Mouse (Mus musculus): ENCODE data around the gene Gtf2h1. TPM values are rescaled to one million over a fixed set of nuclear protein-coding genes. Genes with fewer than 3 reads are reported as not detected.
"Not testable (repeated sequence)": the region's sequence is repeated elsewhere in the genome, so short reads cannot be mapped to it uniquely, and the experiment has no call there.

The Gtf2h1 gene
- total RNA-seq, 2 experiments from 2014 or later: 18.2 to 19.0 TPM

DNA sequence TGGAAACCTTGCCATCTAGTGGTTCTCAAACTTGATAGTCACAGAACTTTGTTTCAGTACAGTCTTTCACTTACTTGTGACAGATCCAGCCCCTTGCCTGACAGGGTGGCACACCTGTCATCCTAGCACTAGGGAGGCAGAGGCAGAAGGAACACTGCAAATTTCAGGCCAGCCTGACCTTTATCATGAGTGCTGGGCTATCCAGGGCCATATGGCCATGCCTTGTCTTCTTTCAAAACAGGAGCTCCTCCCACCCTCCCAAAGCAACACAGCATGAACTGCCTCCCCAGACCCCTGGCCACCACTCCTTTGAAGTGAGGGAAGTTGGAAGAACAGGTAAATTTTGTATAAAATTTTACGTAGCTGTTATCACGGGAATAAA is 31.9 kb downstream of the Gtf2h1 start:
- intact Hi-C loops (cut with DNase I): no loop called here
- no peak for DNase-seq

- intact Hi-C loops (cut with DNase I): no loop called here
- no peak for DNase-seq
Measured at GRCm38 (mm10) chr7:46829911-46830310, 34.0 kb downstream of the Gtf2h1 start.

DNA sequence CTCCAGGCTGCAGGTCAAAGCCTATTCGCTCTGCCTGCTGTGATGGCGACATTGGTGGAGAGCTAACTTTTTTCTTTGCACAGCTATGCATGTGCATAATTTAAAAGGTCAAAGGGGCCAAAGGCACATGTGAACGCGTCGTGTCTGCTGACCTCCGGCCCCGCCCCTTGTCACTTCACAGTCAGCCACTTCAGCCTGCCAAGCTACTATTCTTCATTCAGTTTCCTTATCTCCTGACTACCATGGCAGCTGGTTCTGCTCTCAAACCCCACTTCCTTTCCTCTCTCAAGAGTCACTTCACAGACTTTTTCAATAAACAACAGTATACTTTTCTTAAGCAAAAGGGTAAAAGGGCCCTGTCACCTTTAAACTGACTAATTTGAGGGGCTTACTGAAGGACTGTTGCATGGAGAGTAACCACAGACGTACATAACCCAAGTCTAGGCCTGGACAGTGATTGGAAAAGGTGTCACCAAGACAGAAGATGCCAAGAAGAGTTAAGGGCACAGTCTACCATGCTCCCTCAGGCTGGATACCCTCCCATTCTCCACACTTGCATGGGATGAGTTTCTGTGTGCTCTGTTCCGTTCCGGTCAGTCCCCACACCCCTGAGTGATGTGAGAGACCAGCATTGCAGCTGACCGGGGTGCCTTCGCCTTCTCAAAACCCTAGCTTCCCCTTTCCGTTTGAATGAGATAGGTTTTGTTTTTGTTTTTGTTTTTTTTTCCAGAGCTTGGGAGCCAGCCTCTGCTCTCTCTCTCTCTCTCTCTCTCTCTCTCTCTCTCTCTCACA is 35.1 kb downstream of the Gtf2h1 start:
- DNase-seq: peak in 1 of 2 experiments; percentile 27
- intact Hi-C loops (cut with DNase I): no loop called here

DNA sequence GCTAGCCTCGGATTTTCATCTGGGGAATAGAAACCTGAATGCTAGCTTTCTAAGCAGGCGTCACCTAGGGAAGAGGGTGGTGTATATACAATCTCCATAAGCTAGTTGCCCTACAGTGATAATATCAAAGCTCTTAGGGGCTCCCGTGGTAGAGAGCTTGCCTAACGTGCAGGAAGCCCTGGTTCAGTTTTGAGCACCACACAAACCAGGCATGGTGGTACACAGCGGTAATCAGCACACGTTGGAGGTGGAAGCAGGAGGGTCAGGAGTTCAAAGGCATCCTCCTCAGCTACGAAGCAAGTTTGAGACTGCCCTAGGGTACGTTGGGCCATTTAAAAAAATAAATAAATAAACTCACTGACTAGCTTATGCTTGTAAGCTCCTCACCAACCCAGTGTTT is 35.8 kb downstream of the Gtf2h1 start:
- no peak for DNase-seq
- intact Hi-C loops (cut with DNase I): no loop called here

DNA sequence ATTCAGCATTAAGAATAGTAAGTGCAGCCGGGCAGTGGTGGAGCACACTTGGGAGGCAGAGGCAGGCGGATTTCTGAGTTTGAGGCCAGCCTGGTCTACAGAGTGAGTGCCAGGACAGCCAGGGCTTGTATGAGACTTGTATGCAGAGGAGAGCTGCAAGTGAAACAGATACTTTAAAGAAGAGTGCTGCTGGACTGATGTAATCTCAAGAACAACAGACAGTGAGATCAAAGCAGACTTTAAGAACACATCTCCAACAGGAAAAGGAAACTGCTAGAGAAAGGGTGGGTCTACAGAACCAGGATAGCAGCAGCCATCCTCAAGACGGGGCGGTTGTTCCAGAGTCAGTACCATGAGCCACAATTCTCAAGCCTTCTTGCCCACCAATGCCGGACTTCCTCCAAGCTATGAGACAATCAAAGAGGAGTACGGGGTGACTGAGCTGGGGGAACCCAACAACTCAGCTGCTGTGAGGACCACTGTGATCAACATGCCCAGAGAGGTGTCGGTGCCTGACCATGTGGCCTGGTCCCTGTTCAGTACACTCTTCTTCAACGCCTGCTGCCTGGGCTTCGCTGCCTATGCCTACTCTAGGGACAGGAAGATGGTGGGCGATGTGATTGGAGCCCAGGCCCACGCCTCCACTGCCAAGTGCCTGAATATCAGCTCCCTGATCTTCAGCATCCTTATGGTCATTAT is 36.4 kb downstream of the Gtf2h1 start:
- DNase-seq; intact Hi-C loops (cut with DNase I): not testable (repeated sequence)

DNA sequence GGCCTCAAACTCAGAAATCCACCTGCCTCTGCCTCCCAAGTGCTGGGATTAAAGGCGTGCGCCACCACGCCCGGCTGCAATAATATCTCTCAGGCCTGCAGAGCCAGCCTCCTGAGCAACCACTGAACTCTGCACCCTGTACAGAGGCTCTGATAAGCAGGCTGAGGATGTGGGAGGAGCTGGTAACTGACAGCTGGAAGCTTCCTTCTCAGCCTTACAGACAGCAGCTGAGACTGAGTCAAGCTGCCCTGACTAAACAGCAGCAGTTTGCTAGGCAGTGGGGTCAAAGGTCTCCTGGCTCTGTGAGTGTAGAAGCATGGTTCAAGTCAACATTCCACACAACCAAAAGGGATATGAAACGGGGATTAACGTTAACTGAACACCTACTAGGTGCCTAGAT is 37.4 kb downstream of the Gtf2h1 start:
- DNase-seq: peak; percentile 19 to 20
- intact Hi-C loops (cut with DNase I): no loop called here

GRCm38 (mm10) chr7:46833670-46834255 is 37.9 kb downstream of the Gtf2h1 start:
- intact Hi-C loops (cut with DNase I): no loop called here
- DNase-seq: no peak

DNA sequence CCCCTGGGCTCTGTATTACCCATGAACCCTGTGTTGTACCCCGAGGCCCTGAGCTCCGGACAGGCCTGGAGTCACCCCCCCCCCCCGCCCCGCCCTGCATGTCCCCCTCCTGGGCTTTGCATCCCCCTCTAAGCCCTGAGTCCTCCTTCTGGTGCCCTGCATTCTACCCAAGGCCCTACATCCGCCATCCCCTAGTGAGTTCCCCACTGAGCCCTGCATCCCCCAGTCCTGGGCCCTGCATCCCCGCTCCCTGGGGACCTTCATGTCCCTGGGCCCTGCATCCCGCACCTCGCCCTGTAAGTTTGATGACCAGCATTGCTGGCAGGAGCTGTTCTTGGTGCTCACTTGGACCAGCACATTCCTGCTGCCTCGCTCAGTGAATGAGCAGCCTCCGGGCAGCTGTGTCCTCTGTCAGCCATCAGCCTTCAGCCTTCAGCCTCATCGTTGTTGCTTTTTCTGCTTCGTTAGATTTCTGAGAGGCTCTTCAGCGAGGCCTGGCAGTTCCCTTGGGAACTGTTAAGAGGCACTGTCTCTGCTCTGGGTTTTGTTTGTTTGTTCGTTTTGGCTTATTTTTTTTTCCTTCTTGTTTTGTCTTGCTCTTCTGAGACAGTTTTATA is 39.2 kb downstream of the Gtf2h1 start:
- intact Hi-C loops (cut with DNase I): no loop called here
- no peak for DNase-seq

DNA sequence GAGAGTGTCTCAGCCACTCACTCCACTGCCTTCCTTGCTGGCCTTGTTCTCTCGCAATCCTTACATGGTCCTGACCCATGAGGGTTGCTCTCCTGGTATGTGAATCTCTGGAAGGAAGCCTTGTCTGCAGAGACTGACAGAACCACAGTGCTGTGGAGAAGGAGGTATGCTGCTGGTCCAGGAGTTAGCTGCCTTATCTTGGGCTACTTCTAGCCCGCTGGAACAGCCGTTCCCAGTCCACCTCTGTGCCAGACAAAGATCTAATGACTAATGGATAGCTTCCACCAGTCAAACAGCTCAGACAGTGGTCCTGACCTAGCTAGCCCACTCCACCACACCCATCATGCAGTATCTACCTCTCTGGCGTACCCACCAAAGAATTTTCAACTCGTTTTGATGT is 40.5 kb downstream of the Gtf2h1 start:
- DNase-seq: no peak
- intact Hi-C loops (cut with DNase I): no loop called here

DNA sequence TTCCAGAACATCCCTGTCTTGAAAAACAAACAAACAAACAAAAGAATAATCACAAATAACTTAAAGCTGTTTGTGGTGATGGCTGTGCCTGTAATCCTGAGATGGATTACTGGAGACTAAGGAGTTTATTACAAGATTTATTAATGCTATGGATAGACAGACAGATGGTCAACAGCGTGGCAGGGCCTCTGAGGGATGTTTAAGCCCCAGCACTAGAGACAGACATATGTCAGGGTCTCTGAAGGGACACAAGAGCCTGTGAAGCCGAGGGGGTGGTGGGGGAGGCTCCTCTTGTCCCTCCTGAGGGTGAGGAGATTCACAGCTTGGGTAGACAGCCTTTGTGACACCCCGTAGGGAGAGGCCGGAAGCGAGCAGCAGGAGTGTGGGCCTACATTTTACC is 41.2 kb downstream of the Gtf2h1 start:
- DNase-seq: no peak
- intact Hi-C loops (cut with DNase I): no loop called here

DNA sequence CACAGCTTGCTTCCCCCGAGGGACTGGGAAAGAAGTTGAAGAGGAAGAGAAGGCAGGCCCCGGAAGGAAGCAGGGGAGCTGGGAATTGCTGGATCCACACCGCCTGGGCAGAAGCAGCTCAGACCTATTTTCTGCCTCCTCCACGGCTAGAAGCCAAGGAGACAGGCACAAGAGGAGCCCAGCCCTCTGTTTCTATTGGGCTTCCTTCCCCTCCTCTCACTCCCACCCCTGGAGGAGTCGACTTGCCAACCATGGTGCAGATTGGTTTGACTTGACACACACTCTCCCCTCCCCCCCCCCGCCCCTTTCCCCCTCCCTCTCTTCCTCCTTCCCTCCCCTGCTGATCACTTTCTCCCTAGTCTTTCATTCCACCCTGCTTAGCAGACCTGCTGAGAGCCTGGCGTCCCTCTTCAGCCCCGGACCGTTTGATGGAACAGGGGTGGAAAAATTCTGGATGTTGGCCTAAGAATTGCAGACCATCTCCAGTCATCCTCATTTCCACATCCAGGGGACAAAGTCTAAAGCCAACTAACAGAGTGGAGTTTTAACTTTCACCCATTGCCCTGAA is 42.3 kb downstream of the Gtf2h1 start:
- intact Hi-C loops (cut with DNase I): no loop called here
- peak; percentile 48 to 53 for DNase-seq

GRCm38 (mm10) chr7:46838891-46839302 is 43.0 kb downstream of the Gtf2h1 start:
- peak; percentile 60 to 77 for DNase-seq
- intact Hi-C loops (cut with DNase I): no loop called here

- DNase-seq: peak in 1 of 2 experiments; percentile 22
- intact Hi-C loops (cut with DNase I): no loop called here
Measured at GRCm38 (mm10) chr7:46839446-46839845, 43.5 kb downstream of the Gtf2h1 start.

DNA sequence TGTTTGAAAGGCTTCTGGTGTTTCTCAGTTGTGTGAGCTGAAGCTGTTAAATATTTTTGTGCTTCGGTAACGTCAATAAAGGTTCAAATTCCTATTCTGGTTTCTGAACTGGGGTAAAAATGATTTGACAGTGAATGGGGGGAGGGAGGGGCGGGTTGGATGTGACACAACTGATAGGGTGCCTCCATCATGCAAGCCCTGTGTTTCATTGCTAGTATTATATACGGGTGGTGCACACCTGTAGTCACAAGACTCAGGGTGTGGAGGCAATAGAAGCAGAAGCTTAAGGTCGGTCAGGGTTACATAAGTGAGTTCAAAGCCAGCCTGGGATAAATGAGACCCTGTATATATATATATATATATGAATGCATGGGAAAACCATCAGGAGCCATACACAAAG is 44.0 kb downstream of the Gtf2h1 start:
- no peak for DNase-seq
- intact Hi-C loops (cut with DNase I): no loop called here

GRCm38 (mm10) chr7:46840326-46840725 is 44.4 kb downstream of the Gtf2h1 start:
- intact Hi-C loops (cut with DNase I): no loop called here
- no peak for DNase-seq

GRCm38 (mm10) chr7:46840787-46841525 is 45.1 kb downstream of the Gtf2h1 start, which contains the start of gene Ldha:
Gene Ldha (plus strand): TSS chr7:46841475.
- DNase-seq: no peak
- intact Hi-C loops (cut with DNase I): no loop called here

DNA sequence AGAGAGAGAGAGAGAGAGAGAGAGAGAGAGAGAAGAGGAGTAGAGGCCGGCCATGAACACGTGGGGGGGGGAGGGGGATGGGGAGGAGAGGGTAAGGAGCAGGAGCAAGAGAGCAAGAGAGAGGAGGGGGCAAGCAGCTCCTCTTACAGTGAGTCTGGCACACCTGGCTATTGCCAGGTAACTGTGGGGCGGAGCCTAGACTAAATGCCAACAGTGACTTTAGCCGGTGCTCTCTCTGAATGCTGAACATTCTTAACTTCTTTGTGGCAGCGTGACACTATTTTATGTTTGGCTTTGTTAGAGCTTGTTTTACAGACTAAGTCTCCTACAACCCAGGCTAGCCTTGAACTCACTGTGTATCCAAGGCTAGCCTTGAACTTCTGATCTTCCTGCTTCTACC is 46.4 kb downstream of the Gtf2h1 start:
- intact Hi-C loops (cut with DNase I): no loop called here
- no peak for DNase-seq

DNA sequence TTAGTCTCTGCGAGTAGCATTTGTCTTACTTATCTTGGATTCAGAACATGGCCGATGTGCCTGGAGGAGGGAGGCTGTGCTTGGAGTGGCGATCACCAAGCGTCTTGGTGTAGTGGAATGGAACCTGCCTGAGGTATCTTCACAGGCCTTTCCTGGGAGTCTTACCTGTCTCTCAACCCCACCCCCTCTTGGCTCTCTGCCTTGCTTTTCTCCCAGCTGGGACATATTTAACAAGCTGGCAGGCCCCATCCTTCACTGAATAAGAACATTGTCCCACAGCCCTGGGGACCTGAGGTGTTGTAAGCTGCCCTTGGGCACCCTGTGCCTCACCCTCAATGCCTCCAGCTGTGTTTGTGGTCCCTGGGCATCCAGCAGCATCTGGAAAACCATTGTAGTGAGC is 47.7 kb downstream of the Gtf2h1 start:
- intact Hi-C loops (cut with DNase I): no loop called here
- DNase-seq: no peak

- DNase-seq: peak; percentile 97
- intact Hi-C loops (cut with DNase I): loop anchor here (5.0 kb wide), 2 partner anchors 72 to 162 kb away; partner anchors contain the start of genes Spty2d1 and Tsg101
Measured at GRCm38 (mm10) chr7:46845211-46845977, 49.5 kb downstream of the Gtf2h1 start.

Data from heart, postnatal 14 days (tissue).